Mouse (Mus musculus) midbrain, embryonic 11.5 days (tissue): ENCODE results near the gene Txnip. TPM values are rescaled to one million over a fixed set of nuclear protein-coding genes. Genes with fewer than 3 reads are reported as not detected.

ENCODE experiments used
- ATAC-seq: fragments of 200-750 bp; cut with Nextera tagmentation; 2 replicates; pipeline ENCODE4 v1.8.0; 2017; ENCODE audit warnings: moderate TSS enrichment, moderate library complexity; ENCODE audit not compliant: low FRiP score
- DNase-seq: peaks from one replicate; pipeline ENCODE4 v3.0.0; 2015; ENCODE audit warnings: low spot score; ENCODE audit errors: missing footprints
- H3K27ac ChIP-seq: fragments of 300-500 bp; sonication (generic); 2 replicates; pipeline ENCODE4 v1.5.1; 2014; ENCODE audit warnings: low read depth, low read length
- H3K27me3 ChIP-seq: fragments of 300-500 bp; sonication (generic); 2 replicates; pipeline ENCODE4 v1.6.1; 2014; ENCODE audit warnings: mild to moderate bottlenecking, low read length, moderate library complexity, mixed read lengths; ENCODE audit not compliant: control insufficient read depth, insufficient read depth
- H3K36me3 ChIP-seq: fragments of 300-500 bp; sonication (generic); 2 replicates; pipeline ENCODE4 v1.6.1; 2014; ENCODE audit warnings: mild to moderate bottlenecking, low read length, moderate library complexity, mixed read lengths; ENCODE audit not compliant: control insufficient read depth, insufficient read depth
- H3K4me1 ChIP-seq: fragments of 300-500 bp; sonication (generic); 2 replicates; pipeline ENCODE4 v1.6.1; 2014; ENCODE audit warnings: low read length; ENCODE audit not compliant: control insufficient read depth, insufficient read depth
- H3K4me2 ChIP-seq: fragments of 300-500 bp; sonication (generic); 2 replicates; pipeline ENCODE4 v1.6.1; 2014; ENCODE audit warnings: mild to moderate bottlenecking, moderate library complexity
- H3K4me3 ChIP-seq: fragments of 300-500 bp; sonication (generic); 2 replicates; pipeline ENCODE4 v1.5.1; 2014; ENCODE audit warnings: low read depth, low read length
- H3K9ac ChIP-seq: fragments of 300-500 bp; sonication (generic); 2 replicates; pipeline ENCODE4 v1.6.1; 2014; ENCODE audit warnings: low read length
- H3K9me3 ChIP-seq: fragments of 300-500 bp; sonication (generic); 2 replicates; pipeline ENCODE4 v1.6.1; 2016; ENCODE audit warnings: low read length; ENCODE audit not compliant: control insufficient read depth
- WGBS: fragments of 180-500 bp; shearing (Covaris S2); extraction: QIAGEN DNeasy Blood & Tissue Kit; methylation state at CpG from one replicate; pipeline ENCODE4 v1.1.7; 2014; 5-methylcytosine and 5-hydroxymethylcytosine counted together
- polyA plus RNA-seq: library from polyadenylated mRNA; unstranded; fragments of >200 nt; fragmentation: Nextera tagmentation; extraction: Ambion mirVana; gene quantifications from 2 replicates; pipeline ENCODE4 v1.2.1, GENCODE M21; 2014

The Txnip gene
- polyA plus RNA-seq, 1 experiment from 2014 or later = 55.9 TPM

GRCm38 (mm10) chr3:96590657-96591056, 32.9 kb downstream of the Txnip start:
- ATAC-seq = no peak
- Histone ChIP-seq H3K4me1 (peaks cover 8% of the 10 kb centered on the region), H3K27me3 (peaks cover 7% of the 10 kb centered on the region), H3K27ac (no peak overlapping the region), H3K9ac (no peak overlapping the region), H3K4me2 (no peak overlapping the region), H3K36me3 (no peaks in the 10 kb centered on the region), H3K4me3 (no peak overlapping the region), H3K9me3 (no peaks in the 10 kb centered on the region)
- no peak for DNase-seq
- 86% methylated on average over 4 of the region's 4 CpGs for WGBS

GRCm38 (mm10) chr3:96593374-96593773, 35.6 kb downstream of the Txnip start:
- H3K27me3 ChIP-seq = peaks cover 20% of the 10 kb centered on the region
- peaks cover 32% of the 10 kb centered on the region for H3K4me1 ChIP-seq
- ATAC-seq = peak; percentile 1; the same call in 1 of the 2 replicates
- 3% methylated on average over 10 of the region's 10 CpGs for WGBS
- H3K36me3 ChIP-seq = no peaks in the 10 kb centered on the region
- peak overlapping the region; percentile 76 for H3K4me2 ChIP-seq
- peak overlapping the region; percentile 76 for H3K9ac ChIP-seq
- no peak for DNase-seq
- no peaks in the 10 kb centered on the region for H3K9me3 ChIP-seq
- H3K4me3 ChIP-seq = peak overlapping the region; percentile 70
- no peak overlapping the region for H3K27ac ChIP-seq

GRCm38 (mm10) chr3:96593790-96594560, 36.2 kb downstream of the Txnip start, which contains the start of gene Polr3gl:
TSS of gene Polr3gl (minus strand) at chr3:96594181.
- Histone ChIP-seq H3K4me2 (peak within 1 kb of the TSS; percentile 76), H3K4me3 (peak within 1 kb of the TSS; percentile 70), H3K36me3 (no peaks in the 10 kb centered on the region), H3K27ac (peak within 1 kb of the TSS; percentile 65), H3K9ac (peak within 1 kb of the TSS; percentile 76), H3K27me3 (peaks cover 22% of the 10 kb centered on the region), H3K4me1 (peaks cover 36% of the 10 kb centered on the region), H3K9me3 (no peaks in the 10 kb centered on the region)
- peak; percentile 87 for ATAC-seq
- WGBS = under 1% methylated on average over 38 of the region's 38 CpGs
- DNase-seq = peak; percentile 99

DNA sequence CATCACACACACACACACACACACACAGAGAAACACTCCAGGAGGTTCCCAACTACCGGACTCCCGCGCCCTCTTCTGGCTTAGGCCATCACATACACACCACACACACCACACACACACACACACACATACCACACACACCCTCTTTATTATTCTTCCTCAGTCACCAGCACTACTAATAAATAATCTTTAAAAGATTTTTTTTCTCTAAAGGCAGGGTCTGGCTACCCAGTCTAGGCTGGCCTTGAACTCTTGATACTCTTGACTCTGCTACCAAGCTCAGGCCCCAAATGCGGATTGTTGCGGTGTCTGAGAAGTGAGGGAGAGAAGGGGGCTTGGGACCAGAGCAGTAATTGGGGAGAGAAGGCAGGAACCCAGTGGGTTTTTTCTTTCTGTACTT, 37.1 kb downstream of the Txnip start:
- no peak overlapping the region for H3K4me2 ChIP-seq
- no peak overlapping the region for H3K9ac ChIP-seq
- 83% methylated on average over 5 of the region's 5 CpGs for WGBS
- H3K27ac ChIP-seq = no peak overlapping the region
- H3K4me3 ChIP-seq = no peak overlapping the region
- H3K4me1 ChIP-seq = peaks cover 36% of the 10 kb centered on the region
- no peaks in the 10 kb centered on the region for H3K9me3 ChIP-seq
- DNase-seq (no peak), ATAC-seq (no peak)
- H3K36me3 ChIP-seq = no peaks in the 10 kb centered on the region
- H3K27me3 ChIP-seq = peaks cover 24% of the 10 kb centered on the region

- ATAC-seq (no peak), DNase-seq (peak; percentile 87)
- Histone ChIP-seq H3K27ac (no peak overlapping the region), H3K4me3 (no peak overlapping the region), H3K27me3 (peaks cover 24% of the 10 kb centered on the region), H3K9me3 (no peaks in the 10 kb centered on the region), H3K4me1 (peaks cover 43% of the 10 kb centered on the region), H3K9ac (no peak overlapping the region; the same call in 1 of the 2 replicates), H3K4me2 (peak overlapping the region; percentile 96; the same call in 1 of the 2 replicates), H3K36me3 (no peaks in the 10 kb centered on the region)
- WGBS = 26% methylated on average over 6 of the region's 6 CpGs
Measured at GRCm38 (mm10) chr3:96595661-96596060, 37.9 kb downstream of the Txnip start.

GRCm38 (mm10) chr3:96596228-96596707, 38.5 kb downstream of the Txnip start, which contains the start of gene Ankrd34a:
TSS of gene Ankrd34a (plus strand) at chr3:96596636.
- Histone ChIP-seq H3K9ac (peak within 1 kb of the TSS; percentile 74), H3K4me1 (peaks cover 43% of the 10 kb centered on the region), H3K4me2 (peak within 1 kb of the TSS; percentile 96), H3K27ac (no peak within 1 kb of the TSS), H3K9me3 (no peaks in the 10 kb centered on the region), H3K27me3 (peaks cover 24% of the 10 kb centered on the region), H3K36me3 (no peaks in the 10 kb centered on the region), H3K4me3 (peak within 1 kb of the TSS; percentile 44)
- ATAC-seq (no peak), DNase-seq (peak; percentile 93)
- WGBS = 2% methylated on average over 19 of the region's 23 CpGs

DNA sequence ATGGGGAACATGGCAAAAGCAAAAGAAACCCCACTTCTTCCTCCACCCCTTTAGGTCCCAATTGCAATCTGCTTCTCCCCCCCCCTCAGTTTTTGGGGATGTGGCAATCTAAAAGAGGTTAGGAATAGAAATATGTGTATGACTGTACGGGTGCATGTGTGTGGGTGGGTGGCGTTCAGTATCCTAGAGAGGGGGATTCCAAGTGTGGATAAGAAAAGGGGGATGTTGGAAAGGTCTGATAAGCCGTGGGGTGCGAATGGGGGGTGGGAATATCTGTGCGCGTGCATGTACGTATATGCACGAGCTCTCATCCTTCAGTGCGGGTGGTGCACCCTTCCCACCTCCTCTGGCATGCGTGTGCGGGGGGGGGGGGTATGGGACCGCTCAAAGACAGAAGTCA, 39.1 kb downstream of the Txnip start:
- Histone ChIP-seq H3K27me3 (peaks cover 24% of the 10 kb centered on the region), H3K9me3 (no peaks in the 10 kb centered on the region), H3K27ac (no peak overlapping the region), H3K4me2 (peak overlapping the region; percentile 96), H3K36me3 (no peaks in the 10 kb centered on the region), H3K4me1 (peaks cover 43% of the 10 kb centered on the region), H3K9ac (peak overlapping the region; percentile 74), H3K4me3 (peak overlapping the region; percentile 44)
- 4% methylated on average over 10 of the region's 12 CpGs for WGBS
- DNase-seq (peak; percentile 90), ATAC-seq (no peak)

DNA sequence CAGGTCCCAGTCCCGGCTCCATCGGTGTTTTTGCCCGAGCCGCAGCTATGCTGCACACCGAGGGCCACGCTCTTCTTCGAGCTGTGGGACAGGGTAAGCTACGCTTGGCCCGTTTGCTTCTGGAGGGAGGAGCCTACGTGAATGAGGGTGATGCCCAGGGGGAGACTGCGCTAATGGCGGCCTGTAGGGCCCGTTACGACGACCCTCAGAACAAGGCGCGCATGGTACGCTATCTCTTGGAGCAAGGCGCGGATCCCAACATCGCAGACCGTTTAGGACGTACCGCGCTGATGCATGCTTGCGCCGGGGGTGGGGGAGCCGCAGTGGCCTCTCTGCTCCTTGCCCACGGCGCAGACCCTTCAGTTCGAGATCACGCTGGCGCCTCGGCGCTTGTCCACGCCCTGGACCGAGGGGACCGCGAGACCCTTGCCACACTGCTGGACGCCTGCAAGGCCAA, 39.7 kb downstream of the Txnip start:
- H3K9me3 ChIP-seq = no peaks in the 10 kb centered on the region
- peaks cover 24% of the 10 kb centered on the region for H3K27me3 ChIP-seq
- H3K9ac ChIP-seq = peak overlapping the region; percentile 74
- under 1% methylated on average over 40 of the region's 40 CpGs for WGBS
- peak overlapping the region; percentile 96 for H3K4me2 ChIP-seq
- 0 out of 2 replicates have a peak, but pooled peaks have one; percentile 6 for ATAC-seq
- peak overlapping the region; percentile 44 for H3K4me3 ChIP-seq
- peaks cover 46% of the 10 kb centered on the region for H3K4me1 ChIP-seq
- H3K27ac ChIP-seq = peak overlapping the region; percentile 54
- peak; percentile 96 for DNase-seq
- H3K36me3 ChIP-seq = no peaks in the 10 kb centered on the region
